Mouse (Mus musculus): ENCODE data around the gene Akr1d1. TPM values are rescaled to one million over a fixed set of nuclear protein-coding genes. Genes with fewer than 3 reads are reported as not detected.

Akr1d1 gene
- polyA plus RNA-seq, 1 experiment from 2014 or later, result 0.21 TPM

DNA sequence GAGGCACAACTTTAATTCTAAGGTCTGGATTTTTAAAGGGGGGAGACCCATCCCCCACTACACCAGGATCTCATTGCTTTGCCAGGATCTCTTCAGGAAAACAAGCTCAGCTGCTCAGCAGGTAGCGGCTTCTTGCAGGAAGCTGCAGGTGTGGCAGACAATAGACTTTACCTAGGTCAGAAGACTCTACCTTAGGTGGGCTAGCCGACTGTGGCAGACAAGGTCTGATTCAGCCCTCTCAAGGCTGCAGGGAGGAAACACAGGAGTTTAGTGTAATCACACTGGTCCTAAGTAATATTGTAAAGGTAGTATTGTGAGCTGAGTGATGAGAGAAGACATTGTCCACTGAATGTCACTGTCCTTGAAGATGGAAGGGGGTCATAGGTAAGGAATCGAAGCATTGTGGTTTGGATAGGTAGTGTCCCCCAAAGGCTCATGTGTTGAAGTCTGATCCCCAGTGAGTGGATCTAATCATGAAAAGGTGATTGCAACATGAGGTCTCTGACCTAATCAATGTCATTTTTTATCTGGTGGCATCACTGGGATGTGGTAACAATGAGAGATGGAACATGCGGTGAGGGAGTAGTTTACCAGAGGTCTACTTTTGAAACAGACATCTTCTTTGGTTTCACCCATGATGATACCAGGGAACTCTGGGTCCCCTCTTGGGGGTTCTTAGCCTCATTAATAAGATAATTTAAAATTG lies 74.4 kb downstream of the Akr1d1 start:
- Histone ChIP-seq H3K36me3 (no peaks in the 10 kb centered on the region), H3K9me3 (no peaks in the 10 kb centered on the region), H3K4me3 (replicated peaks) (no peak overlapping the region), H3K4me2 (replicated peaks) (no peak overlapping the region), H3K27ac (no peak overlapping the region), H3K4me1 (replicated peaks) (no peaks in the 10 kb centered on the region), H3K27me3 (replicated peaks) (no peaks in the 10 kb centered on the region), H3K9ac (no peak overlapping the region)
- ATAC-seq, result no peak
- 78% methylated on average over 4 of the region's 4 CpGs for WGBS

DNA sequence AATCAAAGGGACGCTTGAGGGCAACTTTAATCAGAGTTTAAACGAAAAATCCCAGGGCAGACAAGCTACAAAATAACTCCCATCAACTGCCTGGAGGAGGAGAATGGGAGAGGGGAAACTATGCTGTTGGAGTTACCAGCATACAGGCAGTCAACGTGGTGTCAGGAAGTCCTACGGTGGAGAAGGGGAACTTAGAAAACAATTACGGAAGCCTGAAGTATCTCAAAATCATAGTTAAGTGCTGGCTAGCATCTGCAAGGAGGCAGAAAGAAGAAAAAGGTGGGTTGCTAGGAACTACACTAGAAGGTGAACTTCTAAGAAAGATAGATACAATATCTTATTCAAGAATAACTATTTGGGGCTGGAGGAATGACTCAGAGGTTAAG lies 74.9 kb downstream of the Akr1d1 start:
- Histone ChIP-seq H3K4me1 (replicated peaks) (no peaks in the 10 kb centered on the region), H3K4me3 (replicated peaks) (no peak overlapping the region), H3K27ac (no peak overlapping the region), H3K36me3 (no peaks in the 10 kb centered on the region), H3K9me3 (no peaks in the 10 kb centered on the region), H3K4me2 (replicated peaks) (no peak overlapping the region), H3K27me3 (replicated peaks) (no peaks in the 10 kb centered on the region), H3K9ac (no peak overlapping the region)
- WGBS, result 76% methylated on average over 5 of the region's 5 CpGs
- no peak for ATAC-seq

DNA sequence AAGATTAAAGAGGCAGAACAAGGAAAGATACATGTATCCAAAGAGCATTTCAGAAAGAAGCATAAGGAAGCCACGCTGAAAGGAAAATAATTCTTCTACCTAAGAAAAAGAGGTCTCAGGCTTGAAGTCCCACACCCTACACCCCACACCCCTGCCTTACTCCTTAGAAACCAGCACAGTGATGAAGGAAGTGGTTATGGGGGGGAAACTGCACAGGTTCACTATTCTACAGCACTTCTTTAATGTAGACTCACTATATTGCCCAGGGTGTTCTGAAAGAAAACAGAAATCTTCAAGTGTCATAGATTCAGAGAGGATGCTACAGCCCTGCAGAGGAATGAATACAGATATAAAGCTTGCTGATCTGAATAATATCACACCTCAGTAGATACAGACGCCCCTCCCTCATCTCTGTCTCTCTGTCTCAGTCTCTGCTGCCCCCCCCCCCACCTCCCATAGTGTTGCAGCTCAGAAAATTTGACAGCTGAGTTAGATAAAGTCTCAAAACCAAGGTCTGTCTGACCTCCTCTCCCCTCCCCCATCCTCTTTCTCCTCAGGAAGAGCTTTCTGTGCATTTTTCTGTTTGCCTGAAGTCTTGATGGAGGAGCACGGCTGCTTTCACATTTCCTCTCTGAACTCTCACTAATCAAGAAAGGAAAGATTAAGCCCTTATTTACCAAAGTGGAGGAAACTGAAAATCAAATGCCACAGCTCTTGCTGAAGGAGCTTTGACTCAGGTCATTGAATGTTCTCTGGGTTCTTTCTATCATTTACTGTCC lies 77.7 kb downstream of the Akr1d1 start:
- Histone ChIP-seq H3K9me3 (no peaks in the 10 kb centered on the region), H3K4me3 (replicated peaks) (no peak overlapping the region), H3K36me3 (no peaks in the 10 kb centered on the region), H3K9ac (no peak overlapping the region), H3K4me2 (replicated peaks) (no peak overlapping the region), H3K27me3 (replicated peaks) (no peaks in the 10 kb centered on the region), H3K27ac (no peak overlapping the region), H3K4me1 (replicated peaks) (no peaks in the 10 kb centered on the region)
- WGBS, result 48% methylated on average over 3 of the region's 3 CpGs
- ATAC-seq, result no peak

DNA sequence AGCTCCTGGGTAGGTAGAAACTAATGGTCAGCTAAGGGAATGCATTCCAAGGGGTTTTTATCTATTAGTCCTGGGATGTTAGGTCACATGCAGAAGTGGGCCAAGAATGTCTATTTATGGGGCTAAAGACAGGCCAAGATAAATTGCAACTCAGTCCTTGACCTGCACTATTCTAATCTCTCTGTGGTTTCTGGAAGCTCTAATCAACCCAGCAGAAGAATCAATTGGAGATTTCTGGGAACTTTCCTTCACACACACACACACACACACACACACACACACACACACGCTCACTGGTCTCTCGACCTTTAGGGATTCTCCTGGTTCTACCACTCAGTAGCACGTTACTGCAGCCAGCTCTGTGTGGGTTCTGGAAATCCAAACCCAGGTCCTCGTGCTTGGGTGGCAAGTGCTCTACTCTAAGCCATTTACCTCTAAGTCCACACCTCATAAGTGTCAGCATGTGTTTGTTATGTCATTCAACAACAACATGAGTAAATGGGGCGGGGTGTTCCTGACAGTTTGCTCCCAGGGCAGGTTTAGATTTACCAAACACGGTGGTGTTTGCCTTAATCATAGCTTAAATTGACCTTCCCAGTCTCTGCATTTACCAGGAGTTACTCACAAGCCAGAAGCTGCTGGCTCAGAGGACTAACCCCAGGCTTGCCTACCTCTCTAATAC lies 82.8 kb downstream of the Akr1d1 start:
- Histone ChIP-seq H3K9ac (no peak overlapping the region), H3K27me3 (replicated peaks) (no peaks in the 10 kb centered on the region), H3K36me3 (no peaks in the 10 kb centered on the region), H3K4me3 (replicated peaks) (no peak overlapping the region), H3K27ac (no peak overlapping the region), H3K4me1 (replicated peaks) (no peaks in the 10 kb centered on the region), H3K9me3 (no peaks in the 10 kb centered on the region), H3K4me2 (replicated peaks) (no peak overlapping the region)
- WGBS, result 73% methylated on average over 6 of the region's 6 CpGs
- ATAC-seq, result no peak

DNA sequence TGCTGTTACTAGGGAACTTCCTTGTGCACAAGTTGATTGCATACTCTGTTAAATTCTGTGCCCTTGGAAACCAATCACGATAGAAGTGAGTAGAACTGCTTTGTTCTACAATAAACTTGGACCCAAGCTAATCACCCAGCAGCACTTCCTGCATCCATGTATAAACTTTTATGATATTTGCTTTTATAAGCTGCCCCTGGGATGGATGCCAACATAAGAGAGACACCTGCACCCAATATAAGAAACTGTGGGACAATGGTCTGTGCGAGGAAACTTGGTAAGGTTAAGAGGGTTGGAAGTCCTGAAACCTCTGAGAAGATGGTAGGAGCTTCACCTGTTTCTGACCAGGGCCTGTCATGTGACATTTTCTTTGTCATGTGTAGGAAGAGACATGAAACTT lies 85.5 kb downstream of the Akr1d1 start:
- ATAC-seq, result peak; percentile 78
- Histone ChIP-seq H3K9ac (no peak overlapping the region), H3K27me3 (replicated peaks) (no peaks in the 10 kb centered on the region), H3K4me3 (replicated peaks) (no peak overlapping the region), H3K9me3 (no peaks in the 10 kb centered on the region), H3K27ac (no peak overlapping the region), H3K4me2 (replicated peaks) (no peak overlapping the region), H3K36me3 (no peaks in the 10 kb centered on the region), H3K4me1 (replicated peaks) (no peaks in the 10 kb centered on the region)
- 67% methylated on average over 2 of the region's 2 CpGs for WGBS

DNA sequence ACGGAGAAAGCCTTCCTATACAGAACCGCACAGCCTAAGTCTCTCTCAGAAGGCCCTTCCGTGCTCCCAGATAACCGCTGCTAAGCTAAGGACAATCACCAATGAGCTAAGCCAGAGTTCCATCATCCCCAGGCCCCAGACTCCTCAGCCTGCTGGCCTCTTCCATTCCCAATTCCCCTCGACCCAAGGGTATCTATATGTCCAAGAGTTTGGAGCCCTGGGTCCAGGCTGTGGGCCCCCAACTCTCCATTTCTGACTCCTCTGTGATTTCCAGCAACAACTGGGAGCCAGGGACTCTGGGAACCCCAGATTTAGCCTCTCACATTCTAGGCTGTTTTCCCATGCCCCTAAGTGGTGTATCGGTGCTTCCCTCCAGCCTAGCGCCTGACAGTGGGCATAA lies 86.2 kb downstream of the Akr1d1 start:
- H3K9me3 ChIP-seq, result no peaks in the 10 kb centered on the region

DNA sequence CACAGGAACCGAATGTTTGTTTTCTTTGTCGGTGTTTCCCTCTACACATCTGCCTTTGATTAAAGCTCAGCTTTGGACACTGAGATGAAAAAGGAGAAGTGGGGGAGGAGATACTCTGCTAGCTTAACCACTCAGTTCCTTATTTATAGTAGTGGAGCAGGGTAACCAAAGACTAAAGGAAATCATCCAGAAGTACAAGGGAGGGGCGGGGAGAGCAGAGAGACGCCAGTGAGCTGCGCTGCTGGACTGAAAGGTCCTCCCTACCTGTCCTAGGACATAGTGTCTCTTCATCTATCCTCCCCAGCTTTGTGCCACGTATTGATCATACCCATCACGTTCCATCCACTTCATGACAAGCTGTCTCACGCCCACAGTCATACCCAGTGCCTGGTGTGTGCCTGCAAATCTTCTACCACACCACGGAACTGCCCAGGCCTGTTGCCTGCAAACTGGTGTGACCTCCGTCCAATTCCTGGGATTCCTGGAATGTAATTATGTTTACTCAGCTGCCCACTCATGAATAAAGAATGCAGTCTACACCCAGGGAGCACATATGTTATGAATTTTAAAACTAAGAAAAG lies 87.5 kb downstream of the Akr1d1 start:
- H3K4me3 ChIP-seq (replicated peaks), result no peak overlapping the region
- no peak overlapping the region for H3K4me2 ChIP-seq (replicated peaks)
- H3K27me3 ChIP-seq (replicated peaks), result no peaks in the 10 kb centered on the region
- no peaks in the 10 kb centered on the region for H3K36me3 ChIP-seq
- peak; percentile 36 for ATAC-seq
- H3K9ac ChIP-seq, result no peak overlapping the region
- WGBS, result 47% methylated on average over 10 of the region's 10 CpGs
- no peaks in the 10 kb centered on the region for H3K9me3 ChIP-seq
- no peaks in the 10 kb centered on the region for H3K4me1 ChIP-seq (replicated peaks)
- no peak overlapping the region for H3K27ac ChIP-seq

More for the DNA sequence above, 86.2 kb downstream of the Akr1d1 start:
- H3K4me2 ChIP-seq (replicated peaks), result no peak overlapping the region
- no peaks in the 10 kb centered on the region for H3K4me1 ChIP-seq (replicated peaks)
- no peak overlapping the region for H3K27ac ChIP-seq
- no peak overlapping the region for H3K4me3 ChIP-seq (replicated peaks)
- 95% methylated on average over 7 of the region's 7 CpGs for WGBS
- H3K36me3 ChIP-seq, result no peaks in the 10 kb centered on the region
- ATAC-seq, result peak; percentile 25; the same call in 1 of the 2 replicates
- no peaks in the 10 kb centered on the region for H3K27me3 ChIP-seq (replicated peaks)
- H3K9ac ChIP-seq, result no peak overlapping the region

Other genes starting within 250 kb of the Akr1d1 start
- gene Dgki, start 230.0 kb upstream of the Akr1d1 start, polyA plus RNA-seq (2015; fragmentation: Nextera tagmentation; extraction: Ambion mirVana), result 0.64 and 0.67 TPM in 2 replicates
- gene Creb3l2, start 88.0 kb upstream of the Akr1d1 start, polyA plus RNA-seq (2015; fragmentation: Nextera tagmentation; extraction: Ambion mirVana), result 15.6 and 15.8 TPM in 2 replicates